Mouse (Mus musculus): ENCODE measurements around the gene Abcc1.

- TF ChIP-seq GATA1 (IDR thresholded peaks at IDR 0.05; ENCODE audit: borderline replicate concordance, low read length) (no peak), FLI1 (IDR thresholded peaks at IDR 0.05; ENCODE audit: low read length) (no peak)
Measured at GRCm38 (mm10) chr16:14376352-14376751, 15.0 kb downstream of the Abcc1 start.

Measured in megakaryocyte, embryonic 14.5 days (primary cell).